Mouse (Mus musculus): ENCODE results near the gene Slc25a28.

Slc25a28 gene

GRCm38 (mm10) chr19:43674730-43675524 is at the start of gene Slc25a28:
Gene Slc25a28, minus strand, starts transcription at chr19:43674881.
- 1% methylated on average over 79 of the region's 79 CpGs for WGBS

GRCm38 (mm10) chr19:43724194-43724593 is 49.5 kb upstream of the Slc25a28 start:
- 97% methylated on average over 20 of the region's 20 CpGs for WGBS

- WGBS = 83% methylated on average over 10 of the region's 10 CpGs
Measured at GRCm38 (mm10) chr19:43723501-43723900, 48.8 kb upstream of the Slc25a28 start.

GRCm38 (mm10) chr19:43722891-43723290 is 48.2 kb upstream of the Slc25a28 start:
- 79% methylated on average over 8 of the region's 8 CpGs for WGBS

GRCm38 (mm10) chr19:43720061-43720460 is 45.4 kb upstream of the Slc25a28 start:
- WGBS = 72% methylated on average over 11 of the region's 11 CpGs

- WGBS = 83% methylated on average over 5 of the region's 5 CpGs
Measured at GRCm38 (mm10) chr19:43711971-43712370, 37.3 kb upstream of the Slc25a28 start.

- WGBS = 64% methylated on average over 22 of the region's 22 CpGs
Measured at GRCm38 (mm10) chr19:43711159-43711916, 36.7 kb upstream of the Slc25a28 start.

- WGBS = 61% methylated on average over 8 of the region's 8 CpGs
Measured at GRCm38 (mm10) chr19:43709317-43709716, 34.6 kb upstream of the Slc25a28 start.

GRCm38 (mm10) chr19:43708206-43708605 is 33.5 kb upstream of the Slc25a28 start:
- WGBS = 96% methylated on average over 7 of the region's 7 CpGs

GRCm38 (mm10) chr19:43704787-43705497 is 30.3 kb upstream of the Slc25a28 start:
- 93% methylated on average over 17 of the region's 17 CpGs for WGBS

- WGBS = 82% methylated on average over 11 of the region's 11 CpGs
Measured at GRCm38 (mm10) chr19:43704211-43704610, 29.5 kb upstream of the Slc25a28 start.

- 43% methylated on average over 6 of the region's 6 CpGs for WGBS
Measured at GRCm38 (mm10) chr19:43699763-43700155, 25.1 kb upstream of the Slc25a28 start.

- WGBS = 44% methylated on average over 11 of the region's 11 CpGs
Measured at GRCm38 (mm10) chr19:43699021-43699762, 24.5 kb upstream of the Slc25a28 start.

- 72% methylated on average over 5 of the region's 5 CpGs for WGBS
Measured at GRCm38 (mm10) chr19:43697666-43698370, 23.1 kb upstream of the Slc25a28 start.

- WGBS = 66% methylated on average over 10 of the region's 10 CpGs
Measured at GRCm38 (mm10) chr19:43695514-43695964, 20.9 kb upstream of the Slc25a28 start.

- WGBS = 68% methylated on average over 14 of the region's 14 CpGs
Measured at GRCm38 (mm10) chr19:43692815-43693214, 18.1 kb upstream of the Slc25a28 start.

- under 1% methylated on average over 60 of the region's 60 CpGs for WGBS
Measured at GRCm38 (mm10) chr19:43689419-43690246, 15.0 kb upstream of the Slc25a28 start, which contains the start of gene Entpd7. Gene Entpd7, plus strand, starts transcription at chr19:43689672.

GRCm38 (mm10) chr19:43681541-43681940 is 6.9 kb upstream of the Slc25a28 start:
- 79% methylated on average over 4 of the region's 4 CpGs for WGBS

GRCm38 (mm10) chr19:43679474-43679981 is 4.8 kb upstream of the Slc25a28 start:
- WGBS = 77% methylated on average over 10 of the region's 10 CpGs
